Mouse (Mus musculus) MN1 (cell line): ENCODE data around the gene Paqr5.

Source experiments
- DNase-seq: peaks from one replicate; pipeline ENCODE4 v3.0.0-alpha.2; 2016; ENCODE audit warnings: low spot score

Paqr5 gene

GRCm38 (mm10) chr9:62026600-62026999 lies at the start of gene Paqr5:
Gene Paqr5 (minus strand): TSS chr9:62026856.
- DNase-seq = peak; percentile 58

GRCm38 (mm10) chr9:62062234-62062633 lies 35.6 kb upstream of the Paqr5 start:
- DNase-seq = no peak

GRCm38 (mm10) chr9:62060431-62060830 lies 33.8 kb upstream of the Paqr5 start:
- DNase-seq = no peak

- DNase-seq = no peak
These were observed 33.3 kb upstream of the Paqr5 start for GRCm38 (mm10) chr9:62059941-62060340.

- no peak for DNase-seq
These were observed 31.3 kb upstream of the Paqr5 start for GRCm38 (mm10) chr9:62057881-62058506.

GRCm38 (mm10) chr9:62056206-62056605 lies 29.6 kb upstream of the Paqr5 start:
- no peak for DNase-seq

- DNase-seq = no peak
These were observed 24.1 kb upstream of the Paqr5 start for GRCm38 (mm10) chr9:62050801-62051200.

GRCm38 (mm10) chr9:62049166-62049565 lies 22.5 kb upstream of the Paqr5 start:
- DNase-seq = no peak

- no peak for DNase-seq
These were observed 15.5 kb upstream of the Paqr5 start for GRCm38 (mm10) chr9:62042167-62042566.

- DNase-seq = peak; percentile 85
These were observed 13.5 kb upstream of the Paqr5 start for GRCm38 (mm10) chr9:62040008-62040608.

- DNase-seq = no peak
These were observed 9.2 kb upstream of the Paqr5 start for GRCm38 (mm10) chr9:62035806-62036205.

- no peak for DNase-seq
These were observed 5.5 kb upstream of the Paqr5 start for GRCm38 (mm10) chr9:62032206-62032605.

GRCm38 (mm10) chr9:62028072-62028471 lies 1.4 kb upstream of the Paqr5 start:
- DNase-seq = no peak

- no peak for DNase-seq
These were observed 1.6 kb downstream of the Paqr5 start for GRCm38 (mm10) chr9:62025056-62025455.

- DNase-seq = no peak
These were observed 2.8 kb downstream of the Paqr5 start for GRCm38 (mm10) chr9:62023879-62024278.

GRCm38 (mm10) chr9:62022961-62023680 lies 3.5 kb downstream of the Paqr5 start:
- DNase-seq = no peak

- no peak for DNase-seq
These were observed 5.0 kb downstream of the Paqr5 start for GRCm38 (mm10) chr9:62021583-62022120.

GRCm38 (mm10) chr9:62020259-62020658 lies 6.4 kb downstream of the Paqr5 start:
- DNase-seq = no peak

- DNase-seq = no peak
These were observed 8.2 kb downstream of the Paqr5 start for GRCm38 (mm10) chr9:62018229-62019093.

- no peak for DNase-seq
These were observed 9.3 kb downstream of the Paqr5 start for GRCm38 (mm10) chr9:62017329-62017728.

- DNase-seq = no peak
These were observed 11.2 kb downstream of the Paqr5 start for GRCm38 (mm10) chr9:62015504-62015903.
